Mouse (Mus musculus) CH12.LX (cell line): ENCODE results near the gene Hk1. TPM values are rescaled to one million over a fixed set of nuclear protein-coding genes. Genes with fewer than 3 reads are reported as not detected.

Source experiments
- DNase-seq: peaks from one replicate; pipeline ENCODE4 v3.0.0-alpha.2; 2013; ENCODE audit errors: extremely low read depth
- H3K27ac ChIP-seq: 2 replicates; pipeline ENCODE4 v1.5.1; 2012; ENCODE audit warnings: low read depth, mild to moderate bottlenecking, control low read depth, moderate library complexity; ENCODE audit not compliant: insufficient read depth
- H3K27me3 ChIP-seq: replicated peaks from 2 replicates; pipeline ENCODE3; 2012; ENCODE audit warnings: inconsistent platforms
- H3K36me3 ChIP-seq, 2 experiments: replicated peaks in 1 of 2; 2 replicates each; pipeline versions ENCODE3 to v1.6.1; 2012; ENCODE audit warnings: inconsistent platforms in 1 of 2, low read length in 1 of 2, mild to moderate bottlenecking in 1 of 2, mixed read lengths in 1 of 2, moderate library complexity in 1 of 2; ENCODE audit not compliant: control insufficient read depth in 1 of 2, insufficient read depth in 1 of 2
- H3K4me1 ChIP-seq, 2 experiments: 2 replicates each; pipeline ENCODE4 v1.6.1; 2012; ENCODE audit warnings: inconsistent platforms in 1 of 2, moderate library complexity in 1 of 2; ENCODE audit not compliant: insufficient read depth in 2 of 2, control insufficient read depth in 1 of 2
- H3K4me2 ChIP-seq: 2 replicates; pipeline ENCODE4 v1.6.1; 2012; ENCODE audit warnings: low read depth, mild to moderate bottlenecking, control low read depth; ENCODE audit not compliant: poor library complexity, insufficient read depth, severe bottlenecking
- H3K4me3 ChIP-seq, 3 experiments: fragments of 150-350 bp in 1 of 3; sonication (generic) in 1 of 3; replicated peaks in 1 of 3; 2 replicates each; pipeline versions ENCODE3 to v1.5.1; 2011 to 2012; ENCODE audit warnings: low read depth in 2 of 3, low read length in 2 of 3, mild to moderate bottlenecking in 2 of 3, moderate library complexity in 2 of 3, control low read depth in 1 of 3, improper control_type of control experiment in 1 of 3, inconsistent platforms in 1 of 3, mixed read lengths in 1 of 3; ENCODE audit not compliant: poor library complexity in 1 of 3
- H3K79me2 ChIP-seq: replicated peaks from 2 replicates; pipeline ENCODE4 v1.6.1; 2012; ENCODE audit warnings: mild to moderate bottlenecking, moderate library complexity; ENCODE audit not compliant: control insufficient read depth, poor library complexity, insufficient read depth, severe bottlenecking; ENCODE audit errors: extremely low read depth
- H3K9ac ChIP-seq: 2 replicates; pipeline ENCODE4 v1.6.1; 2012; ENCODE audit warnings: low read depth, mild to moderate bottlenecking, control low read depth, moderate library complexity; ENCODE audit not compliant: insufficient read depth
- H3K9me3 ChIP-seq: replicated peaks from 2 replicates; pipeline ENCODE3; 2012; ENCODE audit warnings: low read length, inconsistent platforms, mixed read lengths
- CHD1 ChIP-seq: IDR thresholded peaks from 2 replicates; pipeline ENCODE4 v1.6.1; 2012; ENCODE audit warnings: low read depth, low read length, improper control_type of control experiment, inconsistent platforms
- CHD2 ChIP-seq: IDR thresholded peaks from 2 replicates; pipeline ENCODE4 v1.6.1; 2011; ENCODE audit warnings: low read length, improper control_type of control experiment
- CTCF ChIP-seq, 2 experiments: IDR thresholded peaks in 1 of 2; conservative IDR thresholded peaks in 1 of 2; 2 replicates each; pipeline ENCODE4 v1.5.1; 2011 to 2012; ENCODE audit warnings: low read depth in 2 of 2, low read length in 2 of 2, improper control_type of control experiment in 1 of 2, inconsistent platforms in 1 of 2, mild to moderate bottlenecking in 1 of 2, moderate library complexity in 1 of 2
- EP300 ChIP-seq: IDR thresholded peaks from 2 replicates; pipeline ENCODE4 v1.6.1; 2011; ENCODE audit warnings: low read length, improper control_type of control experiment
- ETS1 ChIP-seq: conservative IDR thresholded peaks from 2 replicates; pipeline ENCODE4 v1.6.1; 2012; ENCODE audit warnings: low read depth, mild to moderate bottlenecking, inconsistent platforms, low read length, improper control_type of control experiment, moderate library complexity
- JUN ChIP-seq: IDR thresholded peaks from 2 replicates; pipeline ENCODE4 v1.6.1; 2011; ENCODE audit warnings: low read depth, mild to moderate bottlenecking, low read length, improper control_type of control experiment, moderate library complexity; ENCODE audit not compliant: insufficient read depth
- MAFK ChIP-seq: IDR thresholded peaks from 2 replicates; pipeline ENCODE4 v1.6.1; 2011; ENCODE audit warnings: low read length, improper control_type of control experiment; ENCODE audit not compliant: insufficient replicate concordance
- NELFE ChIP-seq: IDR thresholded peaks from 2 replicates; pipeline ENCODE4 v1.6.1; 2011; ENCODE audit warnings: low read depth, low read length, improper control_type of control experiment
- NRF1 ChIP-seq: IDR thresholded peaks from 2 replicates; pipeline ENCODE4 v1.6.1; 2014; ENCODE audit warnings: low read depth, mild to moderate bottlenecking, inconsistent platforms, low read length, improper control_type of control experiment, moderate library complexity
- RAD21 ChIP-seq: IDR thresholded peaks from 2 replicates; pipeline ENCODE4 v1.6.1; 2011; ENCODE audit warnings: low read depth, mild to moderate bottlenecking, low read length, improper control_type of control experiment, moderate library complexity
- RCOR1 ChIP-seq: conservative IDR thresholded peaks from 2 replicates; pipeline ENCODE4 v1.6.1; 2012; ENCODE audit warnings: low read depth, mild to moderate bottlenecking, inconsistent platforms, low read length, improper control_type of control experiment
- SMC3 ChIP-seq: IDR thresholded peaks from 2 replicates; pipeline ENCODE4 v1.6.1; 2011; ENCODE audit warnings: low read depth, low read length, improper control_type of control experiment
- TCF12 ChIP-seq: IDR thresholded peaks from 2 replicates; pipeline ENCODE4 v1.6.1; 2014; ENCODE audit warnings: low read depth, mild to moderate bottlenecking, inconsistent platforms, low read length, improper control_type of control experiment
- USF1 ChIP-seq: IDR thresholded peaks from 2 replicates; pipeline ENCODE4 v1.6.1; 2014; ENCODE audit warnings: low read depth, mild to moderate bottlenecking, inconsistent platforms, low read length, improper control_type of control experiment
- ZC3H11A ChIP-seq: IDR thresholded peaks from 2 replicates; pipeline ENCODE4 v1.6.1; 2012; ENCODE audit warnings: low read depth, mild to moderate bottlenecking, inconsistent platforms, low read length, improper control_type of control experiment
- ZKSCAN1 ChIP-seq: IDR thresholded peaks from 2 replicates; pipeline ENCODE4 v1.6.1; 2012; ENCODE audit warnings: low read depth, inconsistent platforms, low read length, improper control_type of control experiment, borderline replicate concordance
- dilution Hi-C: fragments of 300-500 bp; cut with MboI; formaldehyde crosslinking; loops from 2 replicates; pipeline ENCODE4 v1.14.3; 2020; ENCODE audit warnings: low sequenced_read_pairs; ENCODE audit not compliant: extremely low pct_unique_long_range_greater_than_20kb, extremely low pct_ligation_motif_present
- in situ Hi-C: fragments of 300-500 bp; cut with MboI; formaldehyde crosslinking; loops from 3 replicates; pipeline ENCODE4 v1.14.3; 2019; ENCODE audit warnings: low sequenced_read_pairs, low pct_ligation_motif_present, low pct_unique_long_range_greater_than_20kb, mixed read lengths
- polyA plus RNA-seq: library from polyadenylated mRNA; unstranded; fragments of >175 nt; gene quantifications from 2 replicates; pipeline ENCODE4 v1.2.1, GENCODE M21; 2012; ENCODE audit warnings: low read depth; ENCODE audit not compliant: insufficient read length
- total RNA-seq, 2 experiments: library from RNA; depleted of rRNA; stranded (reverse); fragments of 300-350 nt in 1 of 2; fragments of >200 nt in 1 of 2; gene quantifications; 2 replicates each; pipeline ENCODE4 v1.2.3; 2012 to 2014

Gene Hk1
- total and polyA plus RNA-seq, 3 experiments, result 9.3 to 30.1 (median 23.4) TPM

GRCm38 (mm10) chr10:62242896-62243295 lies 136.8 kb downstream of the Hk1 start:
- TF ChIP-seq NELFE (no peak), RAD21 (peak; percentile 70), CHD1 (no peak), ZC3H11A (no peak), CTCF (conservative IDR thresholded peaks at IDR 0.05 in 1 of 2, IDR thresholded peaks at IDR 0.05 in 1 of 2; ENCODE audit: low read depth in 2 of 2, low read length in 2 of 2) (peak in 1 of 2 experiments; percentile 70; a peak in 2 of 4 replicates), USF1 (no peak), RCOR1 (no peak), NRF1 (no peak), TCF12 (no peak), ZKSCAN1 (no peak), CHD2 (no peak), JUN (no peak), SMC3 (peak; percentile 72)
- H3K4me3 ChIP-seq, result no peak overlapping the region
- dilution Hi-C loops, result no loop called here

GRCm38 (mm10) chr10:62242358-62242757 lies 137.3 kb downstream of the Hk1 start:
- Histone ChIP-seq H3K27ac (no peak overlapping the region), H3K27me3 (peaks cover 2% of the 10 kb centered on the region), H3K9ac (no peak overlapping the region), H3K4me1 (peaks cover 4 to 7% of the 10 kb centered on the region in 2 experiments), H3K4me3 (no peak overlapping the region), H3K4me2 (no peak overlapping the region)
- in situ Hi-C loops, result loop anchor here (5.0 kb wide), 1 partner anchor 55 kb away; no protein-coding TSS in a partner anchor
- dilution Hi-C loops, result no loop called here
- DNase-seq, result no peak
- TF ChIP-seq ETS1 (no peak), TCF12 (peak; percentile 70), CTCF (conservative IDR thresholded peaks at IDR 0.05 in 1 of 2, IDR thresholded peaks at IDR 0.05 in 1 of 2; ENCODE audit: low read depth in 2 of 2, low read length in 2 of 2) (no peak), EP300 (no peak), MAFK (no peak), JUN (no peak), NELFE (no peak)
- TF ChIP-seq, all 38 proteins: peak for 1
- Histone ChIP-seq H3K79me2 (no peaks in the 10 kb centered on the region), H3K36me3 (no peaks in the 10 kb centered on the region), H3K9me3 (peaks cover 11% of the 10 kb centered on the region)

More at GRCm38 (mm10) chr10:62242896-62243295, 136.8 kb downstream of the Hk1 start:
- Histone ChIP-seq H3K4me1 (peaks cover 4 to 7% of the 10 kb centered on the region in 2 experiments), H3K79me2 (no peaks in the 10 kb centered on the region), H3K36me3 (no peaks in the 10 kb centered on the region), H3K27ac (no peak overlapping the region), H3K4me2 (no peak overlapping the region), H3K27me3 (peaks cover 6% of the 10 kb centered on the region), H3K9ac (no peak overlapping the region), H3K9me3 (peaks cover 11% of the 10 kb centered on the region)
- peak; percentile 38 for DNase-seq
- in situ Hi-C loops, result loop anchor here (5.0 kb wide), 1 partner anchor 56 kb away; no protein-coding TSS in a partner anchor
